Mouse (Mus musculus) layer of hippocampus, postnatal 25 days (tissue): ENCODE results near the gene Vnn1. TPM values are rescaled to one million over a fixed set of nuclear protein-coding genes. Genes with fewer than 3 reads are reported as not detected.

ENCODE experiments used
- total RNA-seq, 2 experiments: library from RNA; stranded (reverse); gene quantifications; 2 replicates each; pipeline ENCODE4 v1.2.3; 2021

The Vnn1 gene
- total RNA-seq, 2 experiments from 2014 or later: 0.14 to 0.39 TPM

Other genes starting within 250 kb of the Vnn1 start
- gene Rps12, start 107.4 kb upstream of the Vnn1 start, total RNA-seq: 100 to 1,000 TPM; 212 to 250 TPM
- gene Slc18b1, start 97.7 kb upstream of the Vnn1 start, total RNA-seq: 10 to 100 TPM; 21.2 to 30.0 TPM
- gene Vnn3, start 43.2 kb upstream of the Vnn1 start, total RNA-seq: under 1 TPM in 1 of 2 experiments, not detected in 1; 0.26 TPM
- not detected for gene Taar1, start 25.7 kb downstream of the Vnn1 start, total RNA-seq
- gene Taar2, start 43.9 kb downstream of the Vnn1 start, total RNA-seq: not detected
- gene Taar3, start 54.9 kb downstream of the Vnn1 start, total RNA-seq: not detected
- not detected for gene Taar4, start 65.8 kb downstream of the Vnn1 start, total RNA-seq
- not detected for gene Taar5, start 76.0 kb downstream of the Vnn1 start, total RNA-seq
- not detected for gene Taar6, start 91.0 kb downstream of the Vnn1 start, total RNA-seq
- gene Taar7a, start 98.8 kb downstream of the Vnn1 start, total RNA-seq: not detected
- gene Taar7b, start 105.3 kb downstream of the Vnn1 start, total RNA-seq: not detected
- not detected for gene Taar7d, start 132.5 kb downstream of the Vnn1 start, total RNA-seq
- gene Taar7e, start 142.9 kb downstream of the Vnn1 start, total RNA-seq: not detected
- gene Taar7f, start 154.8 kb downstream of the Vnn1 start, total RNA-seq: not detected
- not detected for gene Taar8a, start 181.8 kb downstream of the Vnn1 start, total RNA-seq
- gene Taar8b, start 197.6 kb downstream of the Vnn1 start, total RNA-seq: not detected
- not detected for gene Taar8c, start 207.2 kb downstream of the Vnn1 start, total RNA-seq
- not detected for gene Taar9, start 214.8 kb downstream of the Vnn1 start, total RNA-seq